Mouse (Mus musculus): ENCODE data around the gene Arg2.

The Arg2 gene

DNA sequence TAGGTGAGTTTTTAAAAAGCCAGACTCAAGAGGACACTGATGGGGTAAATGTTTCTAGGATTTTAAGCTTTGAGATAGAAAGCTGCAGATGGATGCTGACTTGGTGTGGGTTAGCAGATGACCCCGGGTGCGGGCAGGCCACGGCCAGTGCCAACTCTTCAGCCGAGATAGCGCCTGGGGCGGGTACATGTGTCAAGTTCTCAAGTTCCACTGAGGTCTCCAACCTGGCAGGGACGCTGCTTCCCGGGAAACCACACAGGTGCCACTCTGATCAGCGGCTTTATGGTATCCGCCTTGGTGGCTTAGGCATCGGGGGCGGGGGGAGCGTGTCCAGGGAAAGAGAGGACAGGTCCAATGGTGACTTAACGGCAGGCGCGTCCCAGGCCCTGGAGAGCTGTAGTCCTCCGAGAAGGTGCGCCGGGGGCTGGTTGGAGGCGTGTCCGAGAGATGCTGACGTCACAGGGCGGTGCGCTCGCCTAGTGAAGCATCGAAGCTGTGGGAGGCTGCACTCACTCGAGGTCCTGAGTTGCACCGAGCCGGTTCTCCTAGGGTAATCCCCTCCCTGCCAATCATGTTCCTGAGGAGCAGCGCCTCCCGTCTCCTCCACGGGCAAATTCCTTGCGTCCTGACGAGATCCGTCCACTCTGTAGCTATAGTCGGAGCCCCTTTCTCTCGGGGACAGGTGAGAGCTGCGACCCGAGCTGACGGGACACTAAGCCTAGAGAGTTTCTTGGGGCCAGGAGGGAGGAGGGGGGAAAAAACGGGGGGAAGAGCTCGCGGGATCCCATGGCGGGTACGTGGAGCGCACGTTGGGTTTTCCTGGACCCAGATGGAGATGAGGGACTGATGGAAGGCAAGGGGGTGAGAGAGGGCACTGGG, at the start of gene Arg2:
Gene Arg2, plus strand, starts transcription at position 479 of the 879 bp plus-strand sequence.
- in situ Hi-C loops (cut with MboI; ENCODE audit: low pct_unique_long_range_greater_than_20kb in 1 of 2, low sequenced_read_pairs in 2 of 2, unreplicated experiment in 1 of 2): no loop called here

DNA sequence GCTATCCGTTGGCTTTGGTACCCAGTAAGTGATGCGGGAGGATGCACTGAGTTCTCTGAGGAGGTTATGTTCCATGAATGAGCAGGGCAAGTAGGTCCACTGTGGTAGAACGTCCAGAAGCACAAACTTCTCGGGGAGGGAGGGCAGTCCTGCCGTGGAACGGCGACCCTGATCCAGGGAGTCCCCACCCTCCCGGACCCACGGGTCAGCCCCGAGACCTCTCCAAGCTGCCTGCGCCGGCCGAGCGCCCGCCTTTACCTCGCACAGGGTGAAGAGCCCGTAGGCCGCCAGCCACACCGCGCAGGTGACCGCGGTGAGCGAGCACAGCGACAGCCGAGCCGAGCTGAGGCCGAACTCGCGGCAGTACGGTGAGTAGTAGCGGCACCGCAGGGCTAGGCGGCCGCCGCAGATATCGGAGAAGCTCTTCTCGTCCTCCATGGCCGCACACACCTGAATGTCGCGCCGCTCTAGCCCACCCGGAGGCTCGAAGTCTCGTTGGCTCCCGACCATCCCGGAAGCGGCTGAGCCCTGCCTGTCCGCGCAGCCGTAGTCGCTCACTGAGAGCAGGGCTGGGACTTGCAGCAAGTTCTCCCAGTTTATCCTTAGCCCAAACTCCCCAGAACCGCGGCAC, 41.3 kb upstream of the Arg2 start, which contains the start of gene Pigh:
Gene Pigh, minus strand, starts transcription at position 470 of the 631 bp plus-strand sequence.
- in situ Hi-C loops (cut with MboI; ENCODE audit: low pct_unique_long_range_greater_than_20kb in 1 of 2, low sequenced_read_pairs in 2 of 2, unreplicated experiment in 1 of 2): loop anchor here in 1 of 2 experiments (5.0 kb wide), 1 partner anchor 67 kb away; no protein-coding TSS in a partner anchor

DNA sequence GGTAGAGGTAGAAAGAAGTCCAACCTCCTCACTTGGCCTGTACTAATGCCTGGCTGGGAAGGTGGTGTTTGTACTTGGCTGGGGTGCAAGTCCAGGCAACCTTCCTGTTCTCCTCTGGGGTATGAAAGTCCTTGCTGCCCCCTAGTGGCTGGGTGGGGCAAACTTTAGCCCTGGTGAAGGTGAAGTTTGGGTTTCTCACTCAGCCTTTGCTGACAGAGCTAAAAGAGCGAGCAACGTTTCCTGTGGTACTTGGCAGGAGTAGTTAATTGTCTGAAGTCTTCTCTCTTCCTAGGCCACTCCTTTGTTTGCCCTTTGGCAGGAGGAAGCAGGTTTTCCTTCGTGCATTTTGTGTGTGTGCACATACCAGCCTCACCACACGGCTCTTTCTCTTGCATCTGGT, 38.0 kb upstream of the Arg2 start:
- in situ Hi-C loops (cut with MboI; ENCODE audit: low pct_unique_long_range_greater_than_20kb in 1 of 2, low sequenced_read_pairs in 2 of 2, unreplicated experiment in 1 of 2): loop anchor here in 1 of 2 experiments (5.0 kb wide), 1 partner anchor 70 kb away; no protein-coding TSS in a partner anchor

DNA sequence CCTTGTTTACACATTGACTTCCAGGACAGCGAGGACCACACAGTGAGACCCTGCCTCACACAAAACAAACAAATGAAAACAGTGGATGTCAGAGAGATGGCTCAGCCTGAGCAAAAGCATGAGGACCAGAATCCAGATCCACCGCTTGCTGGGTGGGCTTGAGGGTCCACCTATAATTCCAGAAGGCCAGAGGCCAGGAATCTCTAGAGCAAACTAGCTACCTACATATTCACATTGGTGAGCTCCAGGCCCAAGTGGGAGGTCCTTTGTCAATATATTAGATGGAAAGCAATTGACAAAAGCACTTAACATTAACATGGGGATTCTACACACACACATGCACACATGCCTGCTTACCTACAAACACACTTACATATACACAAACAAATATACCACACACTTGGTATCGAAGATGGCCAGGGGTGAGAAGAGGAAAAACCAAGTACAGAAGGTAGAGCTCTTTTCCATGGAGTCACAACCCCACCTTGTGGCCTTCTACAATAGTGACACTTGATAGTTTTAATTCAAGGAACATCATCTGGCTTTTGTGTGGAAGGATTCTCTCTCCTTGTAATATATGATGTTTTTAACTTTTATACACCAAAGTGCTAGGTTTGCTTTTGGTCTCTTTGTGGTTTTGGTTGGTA, 33.3 kb upstream of the Arg2 start:
- in situ Hi-C loops (cut with MboI; ENCODE audit: low pct_unique_long_range_greater_than_20kb in 1 of 2, low sequenced_read_pairs in 2 of 2, unreplicated experiment in 1 of 2): loop anchor here (5.0 kb wide), 2 partner anchors 175 to 180 kb away; no protein-coding TSS in a partner anchor

DNA sequence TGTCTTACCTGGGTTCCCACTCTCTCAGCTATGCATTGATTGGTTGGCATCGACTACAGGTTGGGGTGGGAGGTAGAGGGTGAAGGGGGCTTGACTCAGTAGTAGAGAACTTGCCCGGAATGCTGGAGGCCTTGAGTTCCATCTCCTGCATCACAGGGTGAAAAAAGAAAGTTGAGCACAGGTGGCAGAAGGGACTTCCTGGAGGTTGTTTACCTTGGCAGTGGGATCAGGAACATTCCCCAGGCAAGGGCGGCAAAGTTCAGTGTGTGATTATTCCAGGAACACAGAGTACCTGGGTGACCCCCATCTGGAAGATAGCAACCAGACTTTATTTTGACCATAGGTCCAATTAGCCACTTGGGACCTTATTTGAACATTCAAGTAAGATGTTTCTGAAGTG, 26.8 kb upstream of the Arg2 start:
- in situ Hi-C loops (cut with MboI; ENCODE audit: low pct_unique_long_range_greater_than_20kb in 1 of 2, low sequenced_read_pairs in 2 of 2, unreplicated experiment in 1 of 2): no loop called here

DNA sequence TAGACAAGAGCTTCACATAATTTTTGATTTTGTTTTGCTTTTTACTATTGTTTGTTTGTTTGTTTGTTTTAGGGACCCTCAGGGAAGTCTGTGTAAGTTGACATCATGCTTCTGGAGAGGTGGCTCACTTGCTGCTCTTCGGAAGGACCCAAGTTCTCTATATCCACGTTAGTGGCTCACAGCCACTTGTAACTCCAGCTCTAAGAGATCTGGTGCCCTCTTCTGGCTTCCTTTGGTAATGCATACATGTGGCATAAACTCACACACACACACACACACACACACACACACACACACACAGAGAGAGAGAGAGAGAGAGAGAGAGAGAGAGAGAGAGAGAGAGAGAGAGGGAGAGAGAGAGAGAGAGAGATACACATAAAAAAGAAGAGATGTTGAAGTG, 26.0 kb upstream of the Arg2 start:
- in situ Hi-C loops (cut with MboI; ENCODE audit: low pct_unique_long_range_greater_than_20kb in 1 of 2, low sequenced_read_pairs in 2 of 2, unreplicated experiment in 1 of 2): no loop called here

DNA sequence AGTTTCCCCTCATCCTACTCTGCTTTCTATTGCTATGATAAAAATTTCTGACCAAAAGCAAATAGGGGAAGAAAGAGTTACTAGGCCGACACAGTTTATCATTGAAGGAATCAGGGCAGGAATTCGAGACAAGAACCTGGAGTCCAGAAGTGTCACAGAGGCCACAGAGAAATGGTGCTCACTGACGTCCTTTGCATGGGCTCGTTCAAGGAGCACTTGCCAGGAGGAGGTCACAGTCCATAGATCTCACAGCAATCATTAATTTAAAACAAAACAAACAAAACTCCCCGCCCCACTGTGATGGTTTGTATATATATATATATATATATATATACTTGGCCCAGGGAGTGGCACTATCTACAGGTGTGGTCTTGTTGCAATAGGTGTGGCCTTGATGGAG, 25.3 kb upstream of the Arg2 start:
- in situ Hi-C loops (cut with MboI; ENCODE audit: low pct_unique_long_range_greater_than_20kb in 1 of 2, low sequenced_read_pairs in 2 of 2, unreplicated experiment in 1 of 2): no loop called here

DNA sequence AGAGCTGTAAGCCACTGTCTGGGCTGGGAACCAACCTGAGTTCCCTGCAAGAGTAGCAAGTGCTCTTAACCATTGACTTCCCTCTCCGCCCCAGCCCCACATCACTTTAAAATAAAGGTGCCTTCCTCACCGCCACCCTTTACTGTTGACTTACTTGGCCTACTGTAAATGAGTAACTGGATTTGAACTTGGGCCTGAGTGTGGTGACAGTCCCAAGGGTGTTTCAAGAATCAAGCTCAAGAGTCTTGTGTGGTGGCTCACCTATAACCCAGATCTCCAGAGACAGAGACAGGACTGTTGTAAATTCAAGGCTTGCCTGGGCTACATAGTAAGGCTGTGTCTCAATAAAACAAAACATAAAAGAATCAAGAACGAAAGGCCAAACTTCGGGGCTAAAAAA, 11.6 kb upstream of the Arg2 start:
- in situ Hi-C loops (cut with MboI; ENCODE audit: low pct_unique_long_range_greater_than_20kb in 1 of 2, low sequenced_read_pairs in 2 of 2, unreplicated experiment in 1 of 2): no loop called here

DNA sequence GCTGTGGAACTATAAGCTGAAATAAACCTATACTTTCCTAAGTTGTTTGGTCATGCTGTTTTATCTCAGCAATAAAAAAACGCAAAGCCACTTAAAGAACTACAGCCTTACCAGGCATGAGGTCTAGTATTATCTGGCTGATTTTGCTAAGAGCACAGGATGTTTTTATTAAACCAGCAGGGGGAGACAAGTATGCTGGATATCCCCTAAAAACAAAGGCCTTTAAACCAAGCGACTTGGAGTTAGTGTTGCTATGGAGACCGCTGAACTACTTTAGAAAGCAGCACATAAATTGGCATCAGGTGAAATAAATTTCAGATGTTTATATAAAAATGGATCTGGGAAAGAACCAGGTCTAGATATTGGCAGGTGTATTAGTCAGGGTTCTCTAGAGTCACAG, 7.8 kb upstream of the Arg2 start:
- in situ Hi-C loops (cut with MboI; ENCODE audit: low pct_unique_long_range_greater_than_20kb in 1 of 2, low sequenced_read_pairs in 2 of 2, unreplicated experiment in 1 of 2): no loop called here

DNA sequence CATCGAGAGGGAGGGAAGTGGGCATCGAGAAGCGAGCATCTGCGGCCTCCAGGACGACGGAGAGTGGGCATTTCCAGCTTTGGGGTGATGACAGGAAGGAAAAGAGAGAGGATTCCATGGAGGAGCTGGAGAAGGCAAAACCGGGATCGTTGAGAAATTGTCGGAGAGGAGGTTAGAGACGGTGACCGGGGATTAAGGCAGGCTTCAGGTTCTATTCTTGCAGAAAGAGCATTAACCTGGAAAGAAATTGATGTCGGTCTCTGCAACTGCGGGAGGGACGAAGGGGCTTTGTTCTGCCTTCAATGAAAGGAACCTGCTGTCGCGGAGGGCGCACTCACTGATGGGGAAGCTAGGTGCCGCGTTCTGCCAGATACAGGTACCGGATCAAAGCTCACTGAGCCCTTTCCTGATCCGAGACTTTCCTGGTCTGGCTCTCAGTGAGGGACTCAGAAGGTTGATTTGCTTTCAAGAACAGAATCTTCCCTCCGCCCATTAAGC, 650 bp downstream of the Arg2 start:
- in situ Hi-C loops (cut with MboI; ENCODE audit: low pct_unique_long_range_greater_than_20kb in 1 of 2, low sequenced_read_pairs in 2 of 2, unreplicated experiment in 1 of 2): no loop called here

DNA sequence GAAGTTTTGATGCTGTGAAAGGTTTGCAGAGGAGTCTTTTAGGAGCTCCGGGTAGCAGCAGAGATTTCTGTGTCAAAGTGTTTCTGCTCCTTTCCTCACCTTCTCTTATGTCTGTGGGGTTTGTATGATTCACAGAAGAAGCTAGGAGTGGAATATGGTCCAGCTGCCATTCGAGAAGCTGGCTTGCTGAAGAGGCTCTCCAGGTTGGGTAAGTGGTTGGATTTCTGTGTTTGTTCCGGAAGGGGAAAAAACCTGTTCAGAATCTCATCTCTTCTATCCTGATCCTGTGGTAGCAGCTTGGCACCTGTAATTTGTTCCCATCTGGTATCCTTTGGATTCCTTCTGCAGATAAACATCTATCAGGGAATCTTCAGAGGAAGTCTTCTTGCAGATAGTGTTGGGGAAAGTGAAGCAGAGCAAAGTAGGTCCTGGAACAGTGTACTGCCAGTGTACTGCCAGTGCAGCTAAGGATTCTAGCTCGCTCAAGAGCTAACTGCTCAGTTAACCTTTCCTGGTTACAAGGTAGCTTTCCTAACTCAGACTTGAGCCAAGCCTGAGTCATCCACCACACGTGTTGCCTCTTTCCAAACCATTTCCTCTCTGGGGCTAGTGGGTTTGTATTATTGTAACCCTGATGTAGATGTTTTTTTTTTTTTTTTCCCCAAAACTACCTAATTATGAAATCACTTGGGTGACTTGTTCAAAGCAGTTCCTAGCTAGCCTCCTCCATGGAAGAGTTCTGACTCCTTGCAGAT, 1.3 kb downstream of the Arg2 start:
- in situ Hi-C loops (cut with MboI; ENCODE audit: low pct_unique_long_range_greater_than_20kb in 1 of 2, low sequenced_read_pairs in 2 of 2, unreplicated experiment in 1 of 2): no loop called here

DNA sequence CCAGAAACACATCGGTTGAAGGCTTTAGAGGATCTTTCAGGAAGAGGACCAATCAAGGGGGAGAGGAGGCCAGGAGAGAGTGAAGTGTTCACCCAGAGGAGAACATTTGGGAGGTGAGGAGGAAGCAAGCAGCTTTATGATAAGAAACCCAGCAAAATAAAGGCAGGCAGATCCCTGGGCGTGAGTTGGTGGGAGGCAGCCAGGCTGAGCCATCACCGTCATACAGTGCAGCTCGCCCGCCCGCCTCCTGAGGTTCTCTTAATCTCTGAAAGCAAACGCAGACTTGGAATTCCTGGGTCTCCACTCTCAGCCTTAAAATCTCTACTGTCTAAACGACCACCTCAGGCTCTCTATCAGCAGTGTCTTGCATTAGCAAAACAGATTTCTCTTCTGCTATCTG, 4.1 kb downstream of the Arg2 start:
- in situ Hi-C loops (cut with MboI; ENCODE audit: low pct_unique_long_range_greater_than_20kb in 1 of 2, low sequenced_read_pairs in 2 of 2, unreplicated experiment in 1 of 2): no loop called here

DNA sequence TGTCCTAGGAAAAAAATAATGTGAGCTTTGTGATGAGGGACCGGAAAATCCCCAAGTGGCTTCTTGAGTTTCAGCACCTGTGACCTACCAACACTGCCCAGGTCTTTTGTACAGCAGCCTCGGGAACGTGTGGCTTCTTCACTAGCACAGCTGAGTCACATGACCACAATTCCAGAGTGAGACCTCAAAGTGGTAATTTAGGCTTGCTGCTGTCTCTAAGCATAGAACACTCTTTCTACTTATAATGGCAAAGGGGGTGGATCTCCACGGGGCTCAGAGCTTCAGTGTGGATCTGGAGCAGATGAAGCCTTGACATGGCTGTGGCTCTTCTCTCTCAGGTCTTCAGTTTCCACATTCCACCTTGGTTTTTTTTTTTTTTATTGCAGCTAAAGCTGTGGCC, 4.5 kb downstream of the Arg2 start:
- in situ Hi-C loops (cut with MboI; ENCODE audit: low pct_unique_long_range_greater_than_20kb in 1 of 2, low sequenced_read_pairs in 2 of 2, unreplicated experiment in 1 of 2): no loop called here

DNA sequence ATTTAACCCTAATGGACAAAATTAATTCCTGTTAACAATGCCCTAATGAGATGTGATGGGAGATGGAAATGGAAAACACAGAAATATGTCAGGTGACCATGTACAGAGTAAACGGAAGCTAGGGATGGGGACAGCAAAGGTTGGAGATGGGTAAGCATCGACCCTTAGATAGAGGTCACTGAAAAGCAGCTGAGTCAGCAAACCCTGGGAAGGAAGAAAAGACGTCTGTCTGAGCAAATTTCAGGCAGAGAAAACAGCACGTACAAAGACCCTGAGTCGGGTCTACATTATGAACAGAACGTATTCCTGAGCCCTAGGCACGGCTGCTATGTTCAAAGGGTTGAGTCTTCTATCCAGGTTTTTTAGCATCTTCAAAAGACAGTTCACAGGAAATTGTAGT, 6.4 kb downstream of the Arg2 start:
- in situ Hi-C loops (cut with MboI; ENCODE audit: low pct_unique_long_range_greater_than_20kb in 1 of 2, low sequenced_read_pairs in 2 of 2, unreplicated experiment in 1 of 2): no loop called here

DNA sequence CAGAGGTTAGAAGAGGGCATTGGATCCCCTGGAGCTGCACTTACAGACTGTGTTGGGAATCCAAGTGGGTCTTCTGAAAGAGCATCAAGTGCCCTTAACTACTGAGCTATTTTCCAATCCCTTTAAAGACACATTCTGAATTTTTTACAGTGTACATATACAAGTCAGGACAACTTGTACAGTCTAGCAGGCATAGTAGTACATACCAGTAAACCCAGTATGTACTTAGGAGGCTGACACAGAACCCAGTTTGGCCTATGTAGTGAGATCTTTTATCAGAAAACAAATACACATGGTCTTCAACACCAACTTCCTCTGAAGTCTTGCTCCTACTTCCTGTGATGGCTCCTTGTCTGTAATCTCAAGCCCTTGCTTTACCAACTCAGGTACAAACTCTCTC, 8.4 kb downstream of the Arg2 start:
- in situ Hi-C loops (cut with MboI; ENCODE audit: low pct_unique_long_range_greater_than_20kb in 1 of 2, low sequenced_read_pairs in 2 of 2, unreplicated experiment in 1 of 2): no loop called here

DNA sequence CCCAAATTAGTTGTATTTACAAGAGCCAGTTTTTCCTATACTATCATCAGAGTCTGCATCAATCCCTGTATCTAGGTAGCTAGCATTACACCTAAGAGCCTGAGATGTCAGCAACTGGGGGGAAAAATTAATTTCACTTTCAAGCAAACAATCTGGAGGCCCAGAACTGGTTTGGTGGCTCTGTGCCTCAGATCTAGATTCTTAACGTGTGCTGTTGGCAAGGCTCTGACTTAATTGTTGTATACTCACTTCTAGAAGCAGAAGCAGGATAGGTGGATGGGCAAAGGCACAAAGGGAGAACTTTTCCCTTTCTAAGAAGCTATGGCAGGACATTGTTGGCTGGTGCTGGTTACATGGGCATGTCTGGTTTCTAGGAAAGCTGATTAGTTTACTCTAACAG, 8.8 kb downstream of the Arg2 start:
- in situ Hi-C loops (cut with MboI; ENCODE audit: low pct_unique_long_range_greater_than_20kb in 1 of 2, low sequenced_read_pairs in 2 of 2, unreplicated experiment in 1 of 2): no loop called here

DNA sequence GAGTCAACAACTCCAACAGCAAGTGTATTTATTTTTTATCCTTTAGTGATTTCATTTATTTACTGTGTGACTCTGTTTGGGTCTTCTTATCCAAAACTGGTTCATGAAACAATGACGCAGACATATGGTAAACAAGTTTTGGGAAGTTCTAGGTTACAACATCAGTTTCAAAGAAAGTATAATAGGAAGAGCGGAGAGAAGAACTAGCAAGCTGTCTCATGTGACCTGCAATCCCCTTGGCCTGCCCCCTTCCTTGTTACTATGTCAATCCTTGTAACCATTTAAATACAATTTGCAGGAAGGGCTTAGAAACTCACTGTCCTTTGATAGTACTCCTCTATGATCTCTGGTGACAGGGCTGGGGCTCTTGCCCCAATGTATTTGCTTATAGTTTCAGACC, 10.2 kb downstream of the Arg2 start:
- in situ Hi-C loops (cut with MboI; ENCODE audit: low pct_unique_long_range_greater_than_20kb in 1 of 2, low sequenced_read_pairs in 2 of 2, unreplicated experiment in 1 of 2): no loop called here

DNA sequence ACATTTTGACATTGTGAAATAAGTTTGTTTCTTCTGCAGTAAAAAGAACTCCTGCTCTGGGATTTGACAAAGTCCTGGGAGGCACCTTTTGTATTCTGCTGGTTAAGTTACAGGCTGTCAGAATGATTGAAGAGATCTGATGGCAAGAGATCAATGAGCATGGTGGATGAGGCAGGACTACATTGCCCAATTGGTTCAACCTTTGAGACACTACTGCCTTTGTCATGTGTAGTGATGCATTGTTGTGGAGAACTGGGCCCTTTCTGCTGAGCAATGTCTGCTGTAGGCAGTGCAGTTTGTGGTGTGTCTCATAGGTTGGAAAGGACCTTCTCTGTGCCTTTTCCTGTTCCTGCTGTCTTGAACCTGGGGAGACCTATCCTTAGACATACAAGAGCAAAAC, 10.8 kb downstream of the Arg2 start:
- in situ Hi-C loops (cut with MboI; ENCODE audit: low pct_unique_long_range_greater_than_20kb in 1 of 2, low sequenced_read_pairs in 2 of 2, unreplicated experiment in 1 of 2): no loop called here

Data from mouse embryonic stem cell (cell line).